ENCODE assay signal across 26 mouse cellular contexts in the genomic region with DNA sequence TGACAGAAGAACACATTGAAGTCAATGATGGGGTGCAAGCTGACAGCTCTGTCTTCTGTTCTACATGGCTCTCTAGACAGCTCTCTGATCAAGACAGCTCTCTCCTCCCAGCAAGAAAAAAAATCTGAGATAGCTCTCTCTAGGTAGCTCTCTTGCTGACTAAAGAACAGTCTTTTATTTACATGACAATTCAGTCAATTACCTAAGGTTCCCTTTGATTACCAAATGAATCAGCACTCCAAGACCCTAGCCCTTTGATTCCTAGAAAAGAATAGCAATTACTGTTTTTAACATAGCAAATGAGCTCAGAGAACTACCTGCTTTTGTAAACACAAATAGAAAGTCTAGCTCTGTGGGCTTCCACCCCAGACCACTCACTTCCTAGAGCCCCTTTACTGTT.
"Had no signal": no experiment of that assay in that cellular context is flagged by ENCODE, and none has a peak within 500 bp of the region (broad histone marks: within the 10 kb centered on the region; RNA-seq: fewer than 3 reads in every experiment).

No protein-coding gene starts in this region.

- H3K4me2 ChIP-seq: heart, embryonic 11.5 days; heart, embryonic 13.5 days; heart, embryonic 15.5 days; hindbrain, embryonic 13.5 days; intestine, embryonic 15.5 days; limb, embryonic 13.5 days; limb, embryonic 15.5 days; liver, embryonic 12.5 days had no signal

- H3K4me3 ChIP-seq: heart, adult 2 months; heart, embryonic 13.5 days; heart, embryonic 15.5 days; hindbrain, embryonic 13.5 days; intestine, embryonic 15.5 days; layer of hippocampus, adult 2 months; left cerebral cortex, adult 2 months; limb, embryonic 13.5 days; limb, embryonic 15.5 days; liver, embryonic 12.5 days had no signal

- ATAC-seq: hindbrain, embryonic 16.5 days; inflammation-experienced regulatory T-cells, adult 6 months; intestine, embryonic 15.5 days; intestine, postnatal 0 days; liver, embryonic 12.5 days had no signal

- H3K27me3 ChIP-seq: heart, embryonic 13.5 days; heart, embryonic 15.5 days; hindbrain, embryonic 13.5 days; intestine, embryonic 15.5 days; limb, embryonic 13.5 days; limb, embryonic 15.5 days; liver, embryonic 12.5 days had no signal

- H3K9me3 ChIP-seq: heart, embryonic 13.5 days; heart, embryonic 15.5 days; hindbrain, embryonic 13.5 days; intestine, embryonic 15.5 days; limb, embryonic 13.5 days; limb, embryonic 15.5 days; liver, embryonic 12.5 days had no signal

- H3K36me3 ChIP-seq: heart, embryonic 13.5 days; heart, embryonic 15.5 days; hindbrain, embryonic 13.5 days; intestine, embryonic 15.5 days; limb, embryonic 13.5 days; limb, embryonic 15.5 days; liver, embryonic 12.5 days had no signal

- H3K27ac ChIP-seq: heart, adult 2 months; heart, embryonic 13.5 days; heart, embryonic 15.5 days; hindbrain, embryonic 13.5 days; intestine, embryonic 15.5 days; layer of hippocampus, adult 2 months; left cerebral cortex, adult 2 months; limb, embryonic 13.5 days; limb, embryonic 15.5 days; liver, embryonic 12.5 days; liver, embryonic 14.5 days had no signal

- H3K4me1 ChIP-seq: heart, embryonic 13.5 days; heart, embryonic 15.5 days; hindbrain, embryonic 13.5 days; intestine, embryonic 15.5 days; limb, embryonic 13.5 days; limb, embryonic 15.5 days; liver, embryonic 12.5 days had no signal

- DNase-seq: gastrocnemius, postnatal 14 days; gastrocnemius, postnatal 36 days; heart, adult 11 months; heart, adult 2 months; heart, postnatal 14 days; heart, postnatal 36 days; kidney, adult 18-20 months; kidney, adult 8-10 months; kidney, postnatal 10 days; kidney, postnatal 25 days; kidney, postnatal 4 days; left cerebral cortex, postnatal 4 days had no signal

- H3K9ac ChIP-seq: heart, embryonic 13.5 days; heart, embryonic 15.5 days; hindbrain, embryonic 13.5 days; intestine, embryonic 15.5 days; limb, embryonic 13.5 days; limb, embryonic 15.5 days; liver, embryonic 12.5 days; liver, embryonic 14.5 days had no signal
